Mouse (Mus musculus) right cerebral cortex, postnatal 10 days (tissue): ENCODE measurements at regions not wholly inside any gene's neighbourhood (a gene's known extent, or its start where the extent isn't known, plus 50 kb on each side); places are given as distances from the start of the nearest gene placed in this dataset.

Experiments
- DNase-seq, 2 experiments: peaks; one replicate each; pipeline ENCODE4 v3.0.0; 2021; ENCODE audit warnings: low spot score in 2 of 2

GRCm38 (mm10) chr6:100100565-100101133, 186.6 kb downstream of the Rybp start:
- no peak for DNase-seq

- DNase-seq, result no peak
Observed at GRCm38 (mm10) chr6:100096393-100097125, 190.7 kb downstream of the Rybp start.

- no peak for DNase-seq
Observed at GRCm38 (mm10) chr6:100094653-100095217, 192.6 kb downstream of the Rybp start.

GRCm38 (mm10) chr6:100092870-100093269, 194.4 kb downstream of the Rybp start:
- no peak for DNase-seq

GRCm38 (mm10) chr6:100091815-100092214, 195.5 kb downstream of the Rybp start:
- DNase-seq, result no peak

- no peak for DNase-seq
Observed at GRCm38 (mm10) chr6:100088576-100088975, 198.7 kb downstream of the Rybp start.

GRCm38 (mm10) chr6:100086807-100087206, 200.5 kb downstream of the Rybp start:
- DNase-seq, result no peak

GRCm38 (mm10) chr6:100085981-100086380, 201.3 kb downstream of the Rybp start:
- no peak for DNase-seq

GRCm38 (mm10) chr6:100083868-100084477, 203.3 kb downstream of the Rybp start:
- DNase-seq, result no peak

- no peak for DNase-seq
Observed at GRCm38 (mm10) chr6:100083127-100083526, 204.2 kb downstream of the Rybp start.

- peak in 1 of 2 experiments; percentile 40 for DNase-seq
Observed at GRCm38 (mm10) chr6:100074672-100075335, 212.5 kb downstream of the Rybp start.

- no peak for DNase-seq
Observed at GRCm38 (mm10) chr6:100072261-100072968, 214.9 kb downstream of the Rybp start.

GRCm38 (mm10) chr6:100069151-100069550, 218.1 kb downstream of the Rybp start:
- peak; percentile 39 to 47 for DNase-seq

GRCm38 (mm10) chr6:100067273-100067672, 220.0 kb downstream of the Rybp start:
- DNase-seq, result no peak

- DNase-seq, result no peak
Observed at GRCm38 (mm10) chr6:100065586-100065985, 221.7 kb downstream of the Rybp start.

GRCm38 (mm10) chr6:100062961-100063360, 224.3 kb downstream of the Rybp start:
- DNase-seq, result no peak

- DNase-seq, result peak; percentile 90 to 91
Observed at GRCm38 (mm10) chr6:100059803-100060202, 227.5 kb downstream of the Rybp start.

GRCm38 (mm10) chr6:100055980-100056379, 231.3 kb downstream of the Rybp start:
- DNase-seq, result no peak

GRCm38 (mm10) chr6:100052955-100053795, 234.1 kb downstream of the Rybp start:
- DNase-seq, result no peak

- no peak for DNase-seq
Observed at GRCm38 (mm10) chr6:100052406-100052805, 234.9 kb downstream of the Rybp start.

- no peak for DNase-seq
Observed at GRCm38 (mm10) chr6:100049036-100049435, 238.2 kb downstream of the Rybp start.
